Comparison of ENCODE assay signal across 45 mouse cellular contexts in genomic region chr2:130155851-130156250, GRCm38 (mm10). TPM values are rescaled to one million over a fixed set of nuclear protein-coding genes. Genes with fewer than 3 reads are reported as not detected.
"Had no signal": no experiment of that assay in that cellular context is flagged by ENCODE, and none has a peak within 500 bp of the region (broad histone marks: within the 10 kb centered on the region; RNA-seq: fewer than 3 reads in every experiment).

No protein-coding gene starts in this region.

- H3K4me2 ChIP-seq: limb, embryonic 12.5 days; limb, embryonic 13.5 days; limb, embryonic 15.5 days; liver, embryonic 12.5 days; liver, embryonic 13.5 days; liver, embryonic 15.5 days; lung, embryonic 14.5 days; lung, embryonic 15.5 days; midbrain, embryonic 11.5 days; midbrain, embryonic 12.5 days; midbrain, embryonic 13.5 days; midbrain, embryonic 15.5 days; neural tube, embryonic 12.5 days; neural tube, embryonic 13.5 days had no signal

- DNase-seq: left cerebral cortex, postnatal 4 days; liver; liver, embryonic 13.5 days; liver, postnatal 0 days; lung, adult 18-20 months; lung, adult 2 months; lung, embryonic 14.5 days; lung, postnatal 10 days; lung, postnatal 14 days; lung, postnatal 36 days; lung, postnatal 4 days; midbrain, embryonic 14.5 days had no signal

- H3K4me3 ChIP-seq: limb, embryonic 10.5 days; limb, embryonic 12.5 days; limb, embryonic 13.5 days; limb, embryonic 15.5 days; liver, embryonic 12.5 days; liver, embryonic 13.5 days; liver, embryonic 15.5 days; lung, embryonic 15.5 days; megakaryocyte, embryonic 14.5 days; midbrain, embryonic 10.5 days; midbrain, embryonic 12.5 days; midbrain, embryonic 13.5 days; midbrain, embryonic 15.5 days; myocyte; neural tube, embryonic 12.5 days; neural tube, embryonic 13.5 days had no signal

- H3K27me3 ChIP-seq: limb, embryonic 12.5 days; limb, embryonic 13.5 days; limb, embryonic 15.5 days; liver, embryonic 13.5 days; liver, embryonic 15.5 days; lung, embryonic 15.5 days; midbrain, embryonic 12.5 days; midbrain, embryonic 13.5 days; midbrain, embryonic 15.5 days; neural tube, embryonic 12.5 days; neural tube, embryonic 13.5 days had no signal

- H3K27ac ChIP-seq: limb, embryonic 10.5 days; limb, embryonic 12.5 days; limb, embryonic 13.5 days; limb, embryonic 15.5 days; liver, embryonic 12.5 days; liver, embryonic 13.5 days; liver, embryonic 14.5 days; liver, embryonic 15.5 days; lung, embryonic 15.5 days; macrophage; midbrain, embryonic 10.5 days; midbrain, embryonic 12.5 days; midbrain, embryonic 13.5 days; midbrain, embryonic 15.5 days; neural tube, embryonic 12.5 days; neural tube, embryonic 13.5 days had no signal

- H3K9ac ChIP-seq: limb, embryonic 12.5 days; limb, embryonic 13.5 days; limb, embryonic 15.5 days; liver, embryonic 12.5 days; liver, embryonic 13.5 days; liver, embryonic 14.5 days; liver, embryonic 15.5 days; liver, postnatal 0 days; lung, embryonic 14.5 days; lung, embryonic 15.5 days; midbrain, embryonic 12.5 days; midbrain, embryonic 13.5 days; midbrain, embryonic 15.5 days; neural tube, embryonic 12.5 days; neural tube, embryonic 13.5 days had no signal

- H3K36me3 ChIP-seq: limb, embryonic 10.5 days; limb, embryonic 12.5 days; limb, embryonic 13.5 days; limb, embryonic 15.5 days; liver, embryonic 12.5 days; liver, embryonic 13.5 days; liver, embryonic 15.5 days; lung, embryonic 15.5 days; midbrain, embryonic 10.5 days; midbrain, embryonic 12.5 days; midbrain, embryonic 13.5 days; midbrain, embryonic 15.5 days; neural tube, embryonic 12.5 days; neural tube, embryonic 13.5 days had no signal

- ATAC-seq: liver, embryonic 12.5 days; liver, postnatal 0 days; lung, postnatal 0 days; midbrain, embryonic 13.5 days; midbrain, embryonic 15.5 days; midbrain, embryonic 16.5 days had no signal

- H3K9me3 ChIP-seq: limb, embryonic 10.5 days; limb, embryonic 12.5 days; limb, embryonic 13.5 days; limb, embryonic 15.5 days; liver, embryonic 12.5 days; liver, embryonic 13.5 days; liver, embryonic 15.5 days; lung, embryonic 15.5 days; megakaryocyte, embryonic 14.5 days; midbrain, embryonic 10.5 days; midbrain, embryonic 12.5 days; midbrain, embryonic 13.5 days; midbrain, embryonic 15.5 days; neural tube, embryonic 12.5 days; neural tube, embryonic 13.5 days had no signal

- H3K4me1 ChIP-seq: limb, embryonic 10.5 days; limb, embryonic 12.5 days; limb, embryonic 13.5 days; limb, embryonic 15.5 days; liver, embryonic 15.5 days; lung, embryonic 15.5 days; neural tube, embryonic 13.5 days had no signal

RNA-seq across cellular contexts. Expression of gene Tmc2, which starts 39.1 kb away (rescaled TPM):
- total RNA-seq: left cerebral cortex, postnatal 10 days; left cerebral cortex, postnatal 14 days; left cerebral cortex, postnatal 25 days; left cerebral cortex, postnatal 36 days; left cerebral cortex, postnatal 4 days; megakaryocyte progenitor cell, adult 5-6 weeks; megakaryocyte, adult 5-6 weeks; megakaryocyte-erythroid progenitor cell, adult 5-6 weeks; midbrain, postnatal 0 days; monocyte, adult 5-6 weeks had no signal
- polyA plus RNA-seq: limb, embryonic 10.5 days; limb, embryonic 11.5 days; limb, embryonic 12.5 days; limb, embryonic 13.5 days; limb, embryonic 15.5 days; liver, embryonic 12.5 days; liver, embryonic 13.5 days; liver, embryonic 14.5 days; liver, postnatal 0 days; lung, adult 2 months; lung, embryonic 14.5 days; lung, embryonic 15.5 days; lung, embryonic 16.5 days; lung, postnatal 0 days; macrophage; midbrain, embryonic 10.5 days; midbrain, embryonic 11.5 days; midbrain, embryonic 12.5 days; midbrain, embryonic 13.5 days; midbrain, embryonic 14.5 days; midbrain, embryonic 15.5 days; midbrain, embryonic 16.5 days; midbrain, postnatal 0 days; myocyte; neural tube, embryonic 11.5 days; neural tube, embryonic 12.5 days; neural tube, embryonic 13.5 days had no signal

RNA-seq across cellular contexts. Expression of gene Tgm6, which starts 43.6 kb away (rescaled TPM):
- total RNA-seq: megakaryocyte progenitor cell, adult 5-6 weeks; megakaryocyte, adult 5-6 weeks; megakaryocyte-erythroid progenitor cell, adult 5-6 weeks; monocyte, adult 5-6 weeks had no signal
- polyA plus RNA-seq: limb, embryonic 10.5 days; limb, embryonic 11.5 days; limb, embryonic 12.5 days; limb, embryonic 13.5 days; liver, embryonic 12.5 days; liver, embryonic 13.5 days; liver, embryonic 14.5 days; liver, embryonic 15.5 days; liver, embryonic 16.5 days; liver, postnatal 0 days; lung, adult 2 months; lung, embryonic 14.5 days; lung, embryonic 15.5 days; lung, embryonic 16.5 days; lung, postnatal 0 days; macrophage; midbrain, embryonic 10.5 days; midbrain, embryonic 11.5 days; midbrain, embryonic 12.5 days; myocyte; neural tube, embryonic 11.5 days; neural tube, embryonic 12.5 days; neural tube, embryonic 13.5 days had no signal
